Mouse (Mus musculus): ENCODE data around the gene Ivns1abp.
A peak's percentile ranks its signal among the peaks of the same experiment; 100 is the strongest.
"Not testable (repeated sequence)": the region's sequence is repeated elsewhere in the genome, so short reads cannot be mapped to it uniquely, and the experiment has no call there.

Ivns1abp gene

DNA sequence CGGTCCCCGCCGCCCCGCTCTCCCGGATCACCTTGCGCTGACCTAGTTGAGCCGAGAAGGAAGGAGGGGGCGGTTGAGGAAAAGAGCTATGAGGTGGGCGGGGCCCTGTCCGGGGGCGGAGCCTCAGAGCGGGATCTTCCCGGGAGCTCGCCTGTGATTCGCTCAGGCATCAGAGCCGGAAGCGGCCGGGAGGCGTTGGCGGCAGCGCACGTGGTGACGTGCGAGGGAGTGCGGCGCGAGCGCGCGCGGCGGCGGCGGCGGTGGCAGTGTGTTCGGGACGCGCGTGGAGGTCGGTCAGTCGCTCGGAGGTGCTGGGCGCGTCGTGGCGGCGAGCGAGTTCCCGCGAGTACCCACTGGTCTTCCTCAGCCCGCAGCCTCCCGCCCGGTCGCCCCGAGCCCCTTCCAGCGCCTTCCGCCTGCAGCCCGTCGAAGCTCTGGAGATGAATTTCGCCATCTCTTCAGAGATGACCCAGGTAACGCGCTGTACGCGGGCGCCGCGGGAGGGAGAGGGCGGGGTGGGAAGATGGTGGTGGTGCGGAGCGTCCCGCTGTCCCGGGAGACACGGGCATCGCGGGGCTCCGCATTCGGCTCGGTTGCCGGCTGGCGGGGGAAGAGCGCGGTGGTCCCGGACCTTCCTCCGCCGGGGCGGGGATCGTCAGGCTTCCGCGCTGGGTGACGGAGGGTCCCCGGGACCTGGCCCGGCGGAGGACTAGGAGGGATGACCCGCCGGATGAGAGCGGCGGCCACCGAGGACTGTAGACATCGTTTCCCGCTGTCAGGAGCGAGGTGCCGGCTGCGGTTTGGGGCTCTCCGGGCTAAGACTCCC is at the start of gene Ivns1abp:
Gene Ivns1abp (plus strand): TSS at position 195 of the 826 bp plus-strand sequence.
- DNase-seq (ENCODE audit: low read depth, low spot score): peak; percentile 97

DNA sequence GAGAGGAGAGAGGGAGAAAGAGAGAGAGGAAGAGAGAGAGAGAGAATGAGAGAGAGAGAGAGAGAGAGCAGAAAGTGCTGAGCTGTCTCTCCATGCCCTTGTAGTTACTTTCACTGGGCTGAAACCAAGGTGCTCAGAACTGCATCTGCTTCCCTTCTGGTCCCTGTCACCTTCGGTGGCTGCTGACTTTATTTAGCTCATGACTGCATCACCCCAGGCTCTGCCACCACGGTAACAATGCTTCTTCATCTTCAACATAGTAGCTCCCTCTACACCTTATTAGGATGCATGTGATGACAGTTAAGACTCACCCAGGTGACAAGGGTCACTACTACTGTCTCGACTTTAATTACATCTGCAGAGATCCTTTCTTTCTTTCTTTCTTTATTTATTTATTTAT is 48.8 kb upstream of the Ivns1abp start:
- DNase-seq (ENCODE audit: low read depth, low spot score): no peak

DNA sequence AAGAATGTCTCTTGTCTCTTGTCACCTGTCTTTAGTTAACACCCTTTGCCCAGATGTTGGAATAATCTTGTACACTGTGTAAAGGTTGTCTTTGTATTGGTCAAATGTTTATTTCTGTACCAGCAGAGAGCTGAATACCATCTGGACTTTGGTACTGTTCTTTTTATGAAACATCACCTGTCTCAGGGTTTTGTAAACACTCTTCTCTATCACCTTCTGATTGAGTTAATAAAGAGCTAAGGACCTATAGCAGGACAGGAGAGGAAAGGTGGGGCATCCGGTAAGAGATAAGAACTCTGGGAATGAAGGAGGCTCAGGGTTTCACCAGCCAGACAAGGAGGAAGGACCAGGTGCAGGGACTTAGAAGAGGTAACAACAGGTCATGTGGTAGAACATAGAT is 47.7 kb upstream of the Ivns1abp start:
- DNase-seq (ENCODE audit: low read depth, low spot score): no peak

DNA sequence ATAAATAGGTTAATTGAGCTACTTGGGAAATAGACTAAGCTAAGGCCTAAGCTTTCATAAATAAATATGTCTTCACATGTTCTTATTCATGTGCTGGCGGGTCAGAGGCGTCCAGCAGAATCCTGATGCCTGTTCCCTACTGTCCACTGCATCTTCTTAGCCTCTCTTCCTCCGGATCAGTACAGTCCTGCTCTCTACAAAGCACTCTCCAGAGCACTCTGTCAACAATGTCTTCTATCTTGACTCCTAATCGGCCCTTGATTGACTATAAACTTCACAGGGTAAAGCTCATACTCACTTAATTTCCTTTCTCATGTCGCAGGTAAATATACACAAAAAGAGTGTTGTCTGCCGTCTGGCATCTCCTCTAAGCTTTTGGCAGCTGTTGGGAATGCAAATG is 47.3 kb upstream of the Ivns1abp start:
- DNase-seq (ENCODE audit: low read depth, low spot score): no peak

DNA sequence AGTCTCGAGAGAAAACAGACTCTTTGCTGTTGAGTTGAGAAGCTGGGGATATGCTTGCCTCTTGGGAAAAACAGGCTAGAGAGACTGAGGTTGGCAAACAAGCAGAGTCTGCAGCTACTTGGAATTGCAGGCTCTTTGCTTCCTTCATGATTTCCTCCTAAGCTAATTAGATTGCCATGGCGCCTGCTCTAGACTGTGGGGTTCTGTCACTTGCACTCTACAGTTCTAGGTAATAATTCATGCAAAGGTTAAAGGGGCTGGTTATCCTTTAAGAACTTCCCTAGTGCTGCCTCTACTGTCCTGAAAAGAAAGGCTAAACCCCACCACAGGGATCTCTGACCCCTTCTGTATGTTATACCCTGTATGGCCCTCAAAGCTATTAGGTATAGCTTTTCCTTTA is 46.7 kb upstream of the Ivns1abp start:
- DNase-seq (ENCODE audit: low read depth, low spot score): no peak

DNA sequence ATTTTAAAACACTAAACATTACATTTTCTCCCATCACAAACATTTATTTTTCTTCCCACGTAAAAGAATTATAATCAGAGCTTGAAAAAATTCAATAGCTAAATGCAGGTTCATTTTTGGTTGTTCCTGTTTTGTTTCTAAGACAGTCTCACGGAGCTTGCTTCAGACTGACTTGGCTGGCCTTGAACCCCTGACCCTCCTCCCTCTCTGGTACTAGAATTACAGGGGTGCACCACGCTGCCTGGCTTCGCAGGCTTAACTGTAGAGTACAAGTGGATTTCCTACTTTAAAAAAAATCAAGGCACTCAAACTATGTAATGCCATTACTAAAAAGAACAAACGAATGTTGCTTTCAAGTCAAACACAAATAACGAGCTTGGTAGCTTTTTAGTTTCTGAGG is 42.8 kb upstream of the Ivns1abp start:
- no peak for DNase-seq (ENCODE audit: low read depth, low spot score)

DNA sequence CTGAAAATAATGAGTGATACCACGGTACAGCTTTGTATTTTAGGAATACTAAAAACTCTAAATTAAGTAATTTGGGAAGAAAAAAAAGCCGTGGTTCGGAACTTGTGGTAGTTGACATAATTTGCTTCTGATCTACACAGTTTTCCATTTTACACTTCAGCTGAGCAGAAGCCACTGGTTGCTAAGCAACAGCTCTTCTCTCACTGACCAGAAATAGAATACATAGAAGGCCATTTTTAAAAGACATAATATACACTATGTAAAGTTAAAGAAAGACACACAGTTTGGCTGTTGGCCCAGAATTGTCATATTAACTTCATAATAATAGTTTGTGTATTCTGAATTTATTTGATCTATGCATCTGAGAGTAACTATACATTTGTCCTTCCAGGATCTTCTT is 42.4 kb upstream of the Ivns1abp start:
- DNase-seq (ENCODE audit: low read depth, low spot score): no peak

DNA sequence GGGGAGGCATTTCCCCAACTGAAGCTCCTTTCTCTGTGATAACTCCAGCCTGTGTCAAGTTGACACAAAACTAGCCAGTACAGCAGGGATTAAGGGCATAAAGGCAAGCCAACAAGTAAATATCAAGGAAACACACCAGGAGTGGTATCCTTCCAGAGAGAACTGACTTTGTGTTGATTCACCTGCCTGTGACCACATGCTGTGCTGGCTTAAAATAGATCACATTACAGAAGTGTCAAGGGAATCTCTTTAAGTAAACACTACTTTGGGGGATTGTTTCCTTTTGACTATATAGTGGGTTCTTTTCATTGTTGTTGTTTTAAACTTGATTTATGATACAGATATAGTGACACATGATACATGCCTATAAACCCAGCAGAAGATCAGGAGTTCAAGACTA is 41.0 kb upstream of the Ivns1abp start:
- DNase-seq (ENCODE audit: low read depth, low spot score): no peak

DNA sequence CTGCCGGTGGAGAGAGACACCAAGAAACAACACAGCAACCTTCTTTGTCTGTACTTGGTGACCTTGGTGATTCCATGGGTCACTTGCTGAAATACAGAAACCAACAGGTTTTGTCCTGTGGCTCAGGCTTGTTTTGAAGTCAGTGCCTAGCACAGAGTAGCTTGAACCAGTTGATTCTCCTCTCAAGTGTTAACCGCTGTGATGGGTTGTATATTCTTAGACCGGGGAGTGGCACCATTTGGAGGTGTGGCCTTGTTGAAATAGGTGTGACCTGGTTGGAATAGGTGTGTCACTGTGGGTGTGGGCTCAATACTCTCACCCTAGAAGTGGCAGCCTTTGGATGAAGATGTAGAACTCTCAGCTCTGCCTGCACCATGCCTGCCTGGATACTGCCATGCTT is 39.3 kb upstream of the Ivns1abp start:
- DNase-seq (ENCODE audit: low read depth, low spot score): not testable (repeated sequence)

DNA sequence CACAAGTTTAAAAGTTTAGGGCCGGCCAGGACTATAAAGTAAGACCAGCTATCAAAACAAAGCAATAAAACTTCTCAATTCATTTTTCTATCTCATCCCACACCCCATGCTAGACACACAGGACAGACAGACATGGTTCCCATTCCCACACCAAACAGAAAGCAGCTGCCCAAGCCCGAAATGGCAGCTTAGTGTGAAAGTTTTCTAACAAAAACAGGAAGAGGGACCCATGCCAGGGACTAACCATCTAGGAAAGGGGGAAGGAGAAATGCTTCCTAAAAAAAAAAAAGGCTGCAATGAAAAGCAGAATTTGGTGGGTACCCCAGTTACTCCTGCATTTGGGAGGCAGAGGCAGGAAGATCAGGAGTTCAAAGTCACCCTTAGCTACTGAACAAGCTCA is 37.2 kb upstream of the Ivns1abp start:
- DNase-seq (ENCODE audit: low read depth, low spot score): no peak

DNA sequence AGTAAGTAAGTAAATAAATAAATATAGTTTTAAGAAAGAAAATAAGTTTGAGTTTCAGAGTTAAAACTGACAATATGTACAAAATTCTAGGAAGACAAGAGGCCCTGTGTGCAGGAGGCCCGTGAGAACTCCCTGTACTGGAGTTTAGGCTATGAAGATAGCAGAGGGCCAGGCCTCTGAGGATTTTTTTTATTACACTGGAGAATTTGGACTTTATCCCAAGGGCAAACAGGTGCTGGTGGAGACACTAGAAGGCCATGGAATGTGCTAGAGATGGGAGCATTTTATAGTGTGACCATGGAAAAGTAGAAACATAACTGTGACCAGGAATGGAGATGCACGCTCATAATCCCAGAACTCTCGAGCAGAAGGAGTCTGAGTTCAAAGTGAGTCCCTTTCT is 36.5 kb upstream of the Ivns1abp start:
- DNase-seq (ENCODE audit: low read depth, low spot score): no peak

DNA sequence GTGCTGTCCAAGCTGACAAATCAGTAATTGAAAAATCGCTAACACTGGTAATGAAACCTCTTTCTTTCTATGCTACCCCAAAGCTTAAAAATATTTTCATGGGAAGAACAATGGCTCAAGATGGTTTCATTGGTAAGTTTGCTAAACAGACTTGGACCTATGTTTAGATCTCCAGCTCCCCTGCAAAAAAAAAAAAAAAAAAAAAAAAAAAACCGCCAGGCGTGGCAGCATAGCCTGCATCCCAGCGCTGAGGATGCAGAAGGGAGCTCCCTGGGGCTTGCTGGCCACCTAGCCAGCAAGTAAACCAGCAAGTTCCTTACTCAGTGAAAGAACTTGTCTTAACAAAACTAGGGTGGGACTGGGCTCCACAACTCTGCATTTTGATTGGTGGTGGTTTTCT is 35.8 kb upstream of the Ivns1abp start:
- no peak for DNase-seq (ENCODE audit: low read depth, low spot score)

DNA sequence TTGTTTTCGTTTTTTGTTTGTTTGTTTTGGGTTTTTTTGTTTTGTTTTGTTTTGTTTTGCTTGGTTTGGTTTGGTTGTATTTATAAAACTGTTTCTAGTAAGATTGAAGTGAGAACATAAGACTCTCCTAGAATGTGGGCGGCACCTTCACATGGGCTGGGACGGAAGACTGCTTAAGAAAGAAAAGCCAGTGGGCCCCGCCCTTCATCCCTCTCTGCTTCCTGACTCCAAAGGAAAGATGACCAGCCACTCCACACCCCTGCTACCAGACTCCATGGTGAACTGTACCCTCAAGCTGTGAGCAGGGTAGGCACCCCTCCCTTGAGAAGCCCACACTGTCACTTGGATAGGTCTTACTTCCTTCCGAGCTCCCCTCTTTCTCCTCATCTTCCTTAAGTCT is 33.8 kb upstream of the Ivns1abp start:
- DNase-seq (ENCODE audit: low read depth, low spot score): no peak

DNA sequence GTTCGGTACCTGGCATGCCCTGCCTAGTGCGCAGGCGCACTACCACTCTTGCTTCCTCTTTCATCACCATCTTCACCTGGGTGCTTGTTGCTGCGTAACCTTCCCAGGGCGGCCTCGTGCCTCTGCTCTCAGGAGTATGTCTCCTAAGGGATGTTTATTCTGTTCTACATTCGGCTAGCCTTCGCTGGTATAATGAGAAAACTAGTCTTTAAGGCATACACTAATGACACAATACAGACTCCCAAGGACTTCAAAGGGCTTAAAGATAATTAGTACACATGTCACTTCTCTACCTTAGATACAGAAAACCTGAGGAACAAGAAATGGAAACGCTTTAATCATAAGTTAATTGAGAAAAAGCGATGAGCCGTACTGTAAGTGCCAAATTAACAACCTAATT is 32.9 kb upstream of the Ivns1abp start:
- DNase-seq (ENCODE audit: low read depth, low spot score): no peak

DNA sequence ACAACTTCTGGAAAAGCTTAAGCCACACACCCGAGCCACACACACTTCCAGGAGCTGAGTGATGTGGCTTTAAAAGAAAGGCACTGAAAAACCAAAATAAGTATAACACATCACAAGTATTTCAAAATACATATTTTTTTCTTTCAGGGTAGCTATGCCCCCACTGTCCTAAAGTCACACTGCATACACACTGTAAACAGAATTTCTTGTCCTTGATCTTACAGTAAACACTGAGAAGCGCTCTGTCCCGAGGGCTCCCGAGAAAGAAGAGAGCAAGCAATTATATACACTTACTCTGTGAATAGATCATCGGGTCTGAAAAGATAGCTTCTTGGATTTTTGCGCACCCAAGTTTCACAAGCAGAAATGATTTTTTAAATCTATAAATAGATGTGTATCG is 25.0 kb upstream of the Ivns1abp start:
- no peak for DNase-seq (ENCODE audit: low read depth, low spot score)

DNA sequence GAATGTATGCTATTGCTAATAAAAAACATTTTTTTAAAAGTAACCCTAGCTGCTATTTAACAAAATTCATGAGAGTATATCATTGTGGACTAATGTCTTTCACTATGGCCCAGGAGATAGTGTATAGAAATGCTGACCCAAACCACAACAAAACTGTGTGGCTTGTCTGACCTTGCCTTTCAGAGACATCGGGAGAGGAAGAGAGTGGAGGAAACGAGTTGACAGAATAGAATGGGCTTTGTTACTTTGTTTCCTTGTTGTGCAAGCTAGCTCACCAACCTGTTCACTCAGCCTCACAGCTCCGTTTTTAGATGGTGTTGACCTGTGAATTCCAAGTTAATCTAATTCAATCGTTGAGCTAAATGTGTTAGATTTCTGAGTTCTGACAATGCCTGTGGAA is 23.9 kb upstream of the Ivns1abp start:
- DNase-seq (ENCODE audit: low read depth, low spot score): no peak

DNA sequence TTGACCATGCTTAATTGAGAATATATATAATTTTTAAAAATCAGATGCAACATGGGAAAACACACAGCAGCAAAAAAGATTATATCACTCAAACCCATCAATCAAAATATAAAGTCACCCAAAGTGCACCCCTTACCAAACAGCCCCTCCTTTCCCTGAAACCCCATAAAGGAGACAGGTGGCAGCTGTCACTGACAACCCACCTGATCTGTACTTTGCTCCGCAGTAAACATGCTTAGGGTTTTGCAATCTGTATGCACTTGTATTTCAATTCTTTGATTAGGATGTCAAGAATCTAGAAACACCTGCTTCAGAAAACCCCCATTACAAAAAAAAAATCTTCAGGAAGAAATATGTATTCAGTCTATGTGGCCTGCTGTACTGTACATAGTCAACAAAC is 18.9 kb upstream of the Ivns1abp start:
- no peak for DNase-seq (ENCODE audit: low read depth, low spot score)

DNA sequence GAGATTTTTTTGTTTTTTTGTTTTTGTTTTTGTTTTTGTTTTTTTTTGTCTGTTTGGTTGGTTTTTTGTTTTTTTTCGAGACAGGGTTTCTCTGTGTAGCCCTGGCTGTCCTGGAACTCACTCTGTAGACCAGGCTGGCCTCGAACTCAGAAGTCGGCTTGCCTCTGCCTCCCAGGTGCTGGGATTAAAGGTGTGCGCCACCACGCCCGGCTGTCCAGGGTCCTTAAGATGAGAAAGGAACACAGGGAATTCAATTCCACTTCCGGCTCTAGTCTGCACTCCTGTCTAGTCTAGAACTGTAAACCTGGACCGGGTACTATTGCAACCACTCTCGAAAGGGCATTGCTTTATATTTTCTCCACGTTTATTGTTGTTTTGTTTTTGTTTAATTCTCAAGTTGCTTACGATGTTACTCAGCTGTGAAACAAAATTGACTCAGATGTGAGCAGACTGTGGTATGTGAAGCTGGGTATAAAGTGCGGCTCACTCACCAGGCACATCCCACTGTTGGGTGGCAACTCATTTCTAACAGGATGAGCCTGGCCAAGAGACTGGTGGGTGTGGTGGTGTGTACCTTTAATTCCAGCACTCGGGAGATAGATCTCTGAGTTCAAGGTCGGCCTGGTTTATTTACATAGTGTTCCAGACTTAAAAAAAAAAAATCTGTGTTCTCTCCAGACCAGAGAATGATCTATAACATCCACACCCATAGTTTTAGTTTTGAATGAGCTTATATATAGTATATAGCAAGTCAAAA is 15.8 kb upstream of the Ivns1abp start:
- no peak for DNase-seq (ENCODE audit: low read depth, low spot score)

DNA sequence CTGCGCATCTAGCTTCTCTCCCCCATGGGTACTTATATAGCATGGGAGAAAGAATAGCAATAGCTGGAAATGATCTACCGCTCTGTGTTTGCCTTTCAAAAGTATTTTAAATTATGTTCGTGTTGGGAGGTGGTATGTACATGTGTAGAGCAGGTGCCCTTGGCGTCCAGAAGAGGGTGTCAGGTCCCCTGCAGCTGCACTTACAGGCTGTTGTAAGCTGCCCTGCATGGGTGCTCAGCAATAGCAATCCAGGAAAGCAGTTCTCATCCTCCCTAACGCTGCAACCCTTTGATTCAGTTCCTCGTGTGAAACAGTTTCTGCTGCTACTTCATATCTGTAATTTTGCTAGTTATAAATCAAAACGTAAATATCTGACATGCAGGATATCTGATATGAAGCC is 14.7 kb upstream of the Ivns1abp start:
- DNase-seq (ENCODE audit: low read depth, low spot score): no peak

DNA sequence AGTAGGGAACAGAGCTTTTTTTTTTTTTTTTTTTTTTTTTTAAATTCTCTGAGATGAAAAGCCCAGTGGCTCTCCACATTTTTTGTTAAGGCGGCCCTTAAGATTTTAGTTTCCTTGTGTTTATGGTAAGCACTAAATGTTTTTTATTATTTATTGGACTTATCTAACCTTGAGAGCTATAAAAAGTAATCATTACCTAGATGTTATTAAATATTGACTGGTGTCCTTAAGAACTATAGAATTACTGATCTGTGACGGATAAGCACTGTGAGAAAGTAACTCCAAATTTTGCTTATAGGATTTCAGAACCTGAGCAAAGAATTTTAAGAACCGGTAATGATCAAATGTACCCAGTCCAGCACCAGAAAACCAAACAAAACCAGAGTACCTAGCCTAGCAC is 11.5 kb upstream of the Ivns1abp start:
- DNase-seq (ENCODE audit: low read depth, low spot score): no peak

DNA sequence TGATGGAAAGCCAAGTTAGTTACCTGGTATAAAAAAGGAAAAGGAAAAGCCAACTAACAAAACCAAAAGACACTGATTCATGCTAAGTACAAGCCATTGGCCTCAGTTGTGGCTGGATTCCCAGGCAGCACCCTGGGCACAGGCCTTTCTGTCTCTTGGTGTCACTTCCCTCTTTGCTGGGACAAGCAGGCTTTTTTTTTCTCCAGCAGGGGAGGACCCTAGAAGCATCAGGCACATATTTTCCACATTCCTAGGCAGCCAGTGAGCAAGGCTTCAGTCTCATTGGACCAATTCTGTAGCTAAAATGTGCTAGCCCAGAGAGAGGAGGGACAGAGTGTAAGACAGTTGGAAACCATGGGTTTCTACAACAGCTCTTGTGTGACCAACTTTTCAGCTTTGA is 6.0 kb upstream of the Ivns1abp start:
- no peak for DNase-seq (ENCODE audit: low read depth, low spot score)

DNA sequence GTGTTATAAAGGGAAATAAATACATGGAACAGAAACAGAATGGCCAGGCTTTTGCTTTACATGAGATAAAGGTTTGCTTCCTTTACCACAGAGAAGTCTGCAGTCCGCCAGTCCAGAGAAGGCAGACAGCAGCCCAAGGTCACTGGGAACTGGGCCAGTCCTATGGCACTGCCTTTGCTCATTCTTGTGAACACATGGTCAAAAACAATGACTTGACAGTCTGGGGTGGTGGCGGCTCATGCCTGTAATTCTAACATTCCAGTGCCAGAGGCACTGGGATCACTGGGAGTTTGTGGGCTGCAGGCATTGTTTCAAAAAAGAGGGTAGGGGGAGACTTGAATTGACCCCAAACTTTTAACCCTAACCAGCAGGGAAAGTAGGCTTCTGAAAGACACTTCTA is 5.3 kb upstream of the Ivns1abp start:
- DNase-seq (ENCODE audit: low read depth, low spot score): no peak

DNA sequence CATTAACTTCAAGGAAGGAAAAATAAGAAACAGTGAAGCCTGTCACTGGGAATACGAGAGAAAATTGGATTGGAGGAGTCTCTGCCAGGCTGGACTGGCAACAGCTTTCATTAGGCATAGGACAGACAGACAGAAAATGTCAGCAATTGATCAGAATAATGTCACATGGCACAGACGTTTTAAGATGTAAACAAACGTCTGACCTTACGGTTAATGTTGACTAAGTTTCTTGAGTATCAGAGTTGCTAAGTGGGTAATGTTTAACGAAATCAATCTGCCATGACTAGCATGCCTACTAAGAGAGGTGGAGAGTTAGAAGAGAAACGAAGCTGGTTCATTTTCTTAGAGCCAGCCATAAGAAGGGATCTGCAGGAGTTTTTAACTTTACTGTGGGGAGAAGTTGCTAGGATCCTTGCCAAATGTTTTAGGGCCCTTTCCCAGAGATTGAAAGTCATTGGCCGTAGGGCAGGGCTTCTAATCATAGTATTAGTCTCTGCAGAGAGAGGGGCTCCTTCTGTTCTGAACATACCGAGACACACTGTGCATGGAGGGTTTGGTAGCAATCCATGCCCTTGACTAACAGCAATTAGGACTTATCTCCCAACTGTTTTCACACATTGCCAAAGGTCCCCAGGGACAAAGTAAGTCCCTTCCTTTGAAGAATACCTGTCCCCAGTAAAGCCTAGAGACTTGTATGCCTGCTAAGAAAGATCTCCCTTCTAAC is 2.8 kb upstream of the Ivns1abp start:
- no peak for DNase-seq (ENCODE audit: low read depth, low spot score)
